Mouse (Mus musculus) forebrain, embryonic 13.5 days (tissue): ENCODE measurements around the gene Ethe1. TPM values are rescaled to one million over a fixed set of nuclear protein-coding genes. Genes with fewer than 3 reads are reported as not detected.

Experiments used
- ATAC-seq: fragments of 200-750 bp; cut with Nextera tagmentation; 2 replicates; pipeline ENCODE4 v1.8.0; 2017
- H3K27ac ChIP-seq: fragments of 300-500 bp; sonication (generic); 2 replicates; pipeline ENCODE4 v1.5.1; 2015; ENCODE audit warnings: inconsistent platforms, mild to moderate bottlenecking, moderate library complexity
- H3K27me3 ChIP-seq: fragments of 300-500 bp; sonication (generic); 2 replicates; pipeline ENCODE4 v1.6.1; 2015; ENCODE audit warnings: mild to moderate bottlenecking, inconsistent platforms
- H3K36me3 ChIP-seq: fragments of 300-500 bp; sonication (generic); 2 replicates; pipeline ENCODE4 v1.6.1; 2015; ENCODE audit warnings: mild to moderate bottlenecking, inconsistent platforms; ENCODE audit not compliant: poor library complexity, severe bottlenecking
- H3K4me1 ChIP-seq: fragments of 300-500 bp; sonication (generic); 2 replicates; pipeline ENCODE4 v1.6.1; 2015; ENCODE audit warnings: inconsistent platforms
- H3K4me2 ChIP-seq: fragments of 300-500 bp; sonication (generic); 2 replicates; pipeline ENCODE4 v1.6.1; 2015; ENCODE audit warnings: inconsistent platforms, mild to moderate bottlenecking, moderate library complexity
- H3K4me3 ChIP-seq: fragments of 300-500 bp; sonication (generic); 2 replicates; pipeline ENCODE4 v1.5.1; 2015; ENCODE audit warnings: mild to moderate bottlenecking, inconsistent platforms
- H3K9ac ChIP-seq: fragments of 300-500 bp; sonication (generic); 2 replicates; pipeline ENCODE4 v1.6.1; 2015; ENCODE audit warnings: mild to moderate bottlenecking, inconsistent platforms
- H3K9me3 ChIP-seq: fragments of 300-500 bp; sonication (generic); replicated peaks from 2 replicates; pipeline ENCODE4 v1.6.1; 2016; ENCODE audit warnings: inconsistent platforms
- WGBS: fragments of 180-500 bp; shearing (Covaris S2); methylation state at CpG from one replicate; pipeline ENCODE4 v1.1.7; 2015; 5-methylcytosine and 5-hydroxymethylcytosine counted together
- polyA plus RNA-seq: library from polyadenylated mRNA; unstranded; fragments of >200 nt; fragmentation: Nextera tagmentation; extraction: Ambion mirVana; gene quantifications from 2 replicates; pipeline ENCODE4 v1.2.1, GENCODE M21; 2015

Gene Ethe1
- polyA plus RNA-seq, 1 experiment from 2014 or later: 16.8 TPM

- WGBS: 8% methylated on average over 13 of the region's 13 CpGs
- H3K36me3 ChIP-seq: no peaks in the 10 kb centered on the region
- peak; percentile 93 for ATAC-seq
- H3K4me1 ChIP-seq: peaks cover 7% of the 10 kb centered on the region; the same call in 1 of the 2 replicates
- no peak overlapping the region for H3K9ac ChIP-seq
- H3K9me3 ChIP-seq: no peaks in the 10 kb centered on the region
- peak overlapping the region; percentile 47 for H3K4me2 ChIP-seq
- H3K27ac ChIP-seq: no peak overlapping the region
- H3K4me3 ChIP-seq: peak overlapping the region; percentile 15
- no peaks in the 10 kb centered on the region for H3K27me3 ChIP-seq
Observed at GRCm38 (mm10) chr7:24600941-24601597, 13.7 kb downstream of the Ethe1 start.

GRCm38 (mm10) chr7:24605561-24605960 is 18.2 kb downstream of the Ethe1 start:
- Histone ChIP-seq H3K9ac (0 out of 2 replicates have a peak overlapping the region, but pooled peaks have one; percentile 21), H3K27me3 (peaks cover 17% of the 10 kb centered on the region), H3K27ac (no peak overlapping the region), H3K4me1 (peaks cover 12% of the 10 kb centered on the region), H3K36me3 (no peaks in the 10 kb centered on the region; the same call in 1 of the 2 replicates), H3K4me2 (no peak overlapping the region), H3K4me3 (no peak overlapping the region), H3K9me3 (no peaks in the 10 kb centered on the region)
- ATAC-seq: no peak
- 86% methylated on average over 7 of the region's 7 CpGs for WGBS

- no peak for ATAC-seq
- no peaks in the 10 kb centered on the region for H3K9me3 ChIP-seq
- H3K27ac ChIP-seq: no peak overlapping the region
- no peak overlapping the region for H3K9ac ChIP-seq
- H3K4me1 ChIP-seq: peaks cover 17% of the 10 kb centered on the region
- H3K36me3 ChIP-seq: no peaks in the 10 kb centered on the region; the same call in 1 of the 2 replicates
- 73% methylated on average over 7 of the region's 7 CpGs for WGBS
- H3K4me2 ChIP-seq: no peak overlapping the region
- peaks cover 22% of the 10 kb centered on the region for H3K27me3 ChIP-seq
- H3K4me3 ChIP-seq: no peak overlapping the region
Observed at GRCm38 (mm10) chr7:24606046-24606445, 18.7 kb downstream of the Ethe1 start.

- peak; percentile 80 for ATAC-seq
- Histone ChIP-seq H3K9me3 (no peaks in the 10 kb centered on the region), H3K4me1 (peaks cover 24% of the 10 kb centered on the region), H3K27me3 (peaks cover 42% of the 10 kb centered on the region), H3K4me3 (no peak overlapping the region), H3K9ac (no peak overlapping the region), H3K27ac (no peak overlapping the region), H3K36me3 (no peaks in the 10 kb centered on the region; the same call in 1 of the 2 replicates), H3K4me2 (no peak overlapping the region)
- 43% methylated on average over 6 of the region's 6 CpGs for WGBS
Observed at GRCm38 (mm10) chr7:24608017-24608416, 20.7 kb downstream of the Ethe1 start.

GRCm38 (mm10) chr7:24608561-24608960 is 21.2 kb downstream of the Ethe1 start:
- ATAC-seq: no peak; the same call in 1 of the 2 replicates
- H3K4me3 ChIP-seq: no peak overlapping the region
- peaks cover 47% of the 10 kb centered on the region for H3K27me3 ChIP-seq
- no peak overlapping the region for H3K4me2 ChIP-seq
- H3K9me3 ChIP-seq: no peaks in the 10 kb centered on the region
- H3K36me3 ChIP-seq: no peaks in the 10 kb centered on the region; the same call in 1 of the 2 replicates
- H3K9ac ChIP-seq: no peak overlapping the region
- H3K4me1 ChIP-seq: peaks cover 23% of the 10 kb centered on the region
- no peak overlapping the region for H3K27ac ChIP-seq
- WGBS: 80% methylated on average over 8 of the region's 8 CpGs

GRCm38 (mm10) chr7:24610144-24610878 is 23.0 kb downstream of the Ethe1 start, which contains the start of gene Phldb3:
Gene Phldb3 (plus strand): TSS chr7:24610763.
- Histone ChIP-seq H3K4me1 (peaks cover 23% of the 10 kb centered on the region), H3K27ac (no peak within 1 kb of the TSS), H3K9me3 (no peaks in the 10 kb centered on the region), H3K36me3 (no peaks in the 10 kb centered on the region; the same call in 1 of the 2 replicates), H3K4me3 (peak within 1 kb of the TSS; percentile 35), H3K4me2 (peak within 1 kb of the TSS; percentile 62), H3K9ac (peak within 1 kb of the TSS; percentile 26; the same call in 1 of the 2 replicates), H3K27me3 (peaks cover 56% of the 10 kb centered on the region)
- WGBS: 3% methylated on average over 24 of the region's 27 CpGs
- ATAC-seq: peak; percentile 3; the same call in 1 of the 2 replicates

- under 1% methylated on average over 35 of the region's 36 CpGs for WGBS
- ATAC-seq: peak; percentile 46
- Histone ChIP-seq H3K27me3 (peaks cover 57% of the 10 kb centered on the region), H3K27ac (no peak overlapping the region), H3K9ac (peak overlapping the region; percentile 26; the same call in 1 of the 2 replicates), H3K4me2 (peak overlapping the region; percentile 62), H3K4me1 (peaks cover 23% of the 10 kb centered on the region), H3K36me3 (no peaks in the 10 kb centered on the region; the same call in 1 of the 2 replicates), H3K4me3 (peak overlapping the region; percentile 35), H3K9me3 (no peaks in the 10 kb centered on the region)
Observed at GRCm38 (mm10) chr7:24610879-24611494, 23.6 kb downstream of the Ethe1 start.

- H3K4me2 ChIP-seq: peak overlapping the region; percentile 62
- 15% methylated on average over 7 of the region's 7 CpGs for WGBS
- ATAC-seq: no peak
- no peaks in the 10 kb centered on the region; the same call in 1 of the 2 replicates for H3K36me3 ChIP-seq
- H3K9ac ChIP-seq: no peak overlapping the region
- peaks cover 57% of the 10 kb centered on the region for H3K27me3 ChIP-seq
- H3K4me3 ChIP-seq: no peak overlapping the region; the same call in 1 of the 2 replicates
- H3K4me1 ChIP-seq: peaks cover 23% of the 10 kb centered on the region
- H3K27ac ChIP-seq: no peak overlapping the region
- no peaks in the 10 kb centered on the region for H3K9me3 ChIP-seq
Observed at GRCm38 (mm10) chr7:24611709-24612108, 24.4 kb downstream of the Ethe1 start.

GRCm38 (mm10) chr7:24612308-24612910 is 25.1 kb downstream of the Ethe1 start:
- ATAC-seq: no peak
- peak overlapping the region; percentile 2; the same call in 1 of the 2 replicates for H3K9ac ChIP-seq
- H3K36me3 ChIP-seq: no peaks in the 10 kb centered on the region; the same call in 1 of the 2 replicates
- WGBS: 3% methylated on average over 27 of the region's 27 CpGs
- H3K4me3 ChIP-seq: 0 out of 2 replicates have a peak overlapping the region, but pooled peaks have one; percentile 9
- peak overlapping the region; percentile 24 for H3K4me2 ChIP-seq
- H3K9me3 ChIP-seq: no peaks in the 10 kb centered on the region
- peaks cover 23% of the 10 kb centered on the region for H3K4me1 ChIP-seq
- no peak overlapping the region for H3K27ac ChIP-seq
- H3K27me3 ChIP-seq: peaks cover 57% of the 10 kb centered on the region

- no peak overlapping the region for H3K4me2 ChIP-seq
- H3K9me3 ChIP-seq: no peaks in the 10 kb centered on the region
- no peak overlapping the region for H3K9ac ChIP-seq
- H3K4me3 ChIP-seq: no peak overlapping the region
- H3K27me3 ChIP-seq: peaks cover 47% of the 10 kb centered on the region
- peaks cover 23% of the 10 kb centered on the region for H3K4me1 ChIP-seq
- ATAC-seq: no peak
- WGBS: 80% methylated on average over 13 of the region's 13 CpGs
- no peak overlapping the region for H3K27ac ChIP-seq
- no peaks in the 10 kb centered on the region for H3K36me3 ChIP-seq
Observed at GRCm38 (mm10) chr7:24614816-24615215, 27.5 kb downstream of the Ethe1 start.

- no peak for ATAC-seq
- no peak overlapping the region for H3K4me2 ChIP-seq
- no peaks in the 10 kb centered on the region for H3K36me3 ChIP-seq
- WGBS: 84% methylated on average over 8 of the region's 8 CpGs
- H3K9me3 ChIP-seq: peaks cover 8% of the 10 kb centered on the region; the same call in 1 of the 2 replicates
- no peak overlapping the region for H3K9ac ChIP-seq
- no peak overlapping the region for H3K27ac ChIP-seq
- H3K27me3 ChIP-seq: peaks cover 17% of the 10 kb centered on the region
- H3K4me3 ChIP-seq: no peak overlapping the region
- H3K4me1 ChIP-seq: peaks cover 1% of the 10 kb centered on the region; the same call in 1 of the 2 replicates
Observed at GRCm38 (mm10) chr7:24617763-24618162, 30.4 kb downstream of the Ethe1 start.
